Mouse (Mus musculus) right cerebral cortex, postnatal 10 days (tissue): ENCODE results near the gene Gm42417.

ENCODE experiments used
- DNase-seq, 2 experiments: peaks; one replicate each; pipeline ENCODE4 v3.0.0; 2021; ENCODE audit warnings: low spot score in 2 of 2

The Gm42417 gene

GRCm38 (mm10) chr1:36519626-36520025, 19.6 kb downstream of the Gm42417 start:
- DNase-seq: no peak

- no peak for DNase-seq
Measured at GRCm38 (mm10) chr1:36518259-36518658, 21.0 kb downstream of the Gm42417 start.

GRCm38 (mm10) chr1:36513718-36514117, 25.5 kb downstream of the Gm42417 start:
- peak in 1 of 2 experiments; percentile 64 for DNase-seq

- peak in 1 of 2 experiments; percentile 72 for DNase-seq
Measured at GRCm38 (mm10) chr1:36513310-36513709, 25.9 kb downstream of the Gm42417 start.

GRCm38 (mm10) chr1:36512966-36513280, 26.3 kb downstream of the Gm42417 start:
- DNase-seq: peak in 1 of 2 experiments; percentile 53

GRCm38 (mm10) chr1:36512089-36512965, 26.9 kb downstream of the Gm42417 start:
- DNase-seq: peak; percentile 57 to 61

GRCm38 (mm10) chr1:36511289-36512021, 27.8 kb downstream of the Gm42417 start, which contains the start of gene Cnnm3:
Gene Cnnm3 (plus strand): TSS chr1:36511867.
- peak; percentile 99 to 100 for DNase-seq

- no peak for DNase-seq
Measured at GRCm38 (mm10) chr1:36508238-36508637, 31.0 kb downstream of the Gm42417 start.

- peak in 1 of 2 experiments; percentile 81 for DNase-seq
Measured at GRCm38 (mm10) chr1:36501261-36501660, 38.0 kb downstream of the Gm42417 start.

- no peak for DNase-seq
Measured at GRCm38 (mm10) chr1:36497312-36497711, 41.9 kb downstream of the Gm42417 start.

GRCm38 (mm10) chr1:36496719-36497118, 42.5 kb downstream of the Gm42417 start:
- DNase-seq: peak in 1 of 2 experiments; percentile 58

GRCm38 (mm10) chr1:36493299-36493698, 45.9 kb downstream of the Gm42417 start:
- DNase-seq: no peak

GRCm38 (mm10) chr1:36492416-36493139, 46.7 kb downstream of the Gm42417 start:
- no peak for DNase-seq

- no peak for DNase-seq
Measured at GRCm38 (mm10) chr1:36489661-36490060, 49.6 kb downstream of the Gm42417 start.

- no peak for DNase-seq
Measured at GRCm38 (mm10) chr1:36487111-36487510, 52.1 kb downstream of the Gm42417 start.

- DNase-seq: no peak
Measured at GRCm38 (mm10) chr1:36485080-36485479, 54.1 kb downstream of the Gm42417 start.

GRCm38 (mm10) chr1:36483825-36484224, 55.4 kb downstream of the Gm42417 start:
- no peak for DNase-seq
